Mouse (Mus musculus) heart, postnatal 0 days (tissue): Measurements from ENCODE around the gene Gm49394. TPM values are rescaled to one million over a fixed set of nuclear protein-coding genes. Genes with fewer than 3 reads are reported as not detected.

Experiments
- ATAC-seq: fragments of 200-750 bp; cut with Nextera tagmentation; 2 replicates; pipeline ENCODE4 v1.8.0; 2017; ENCODE audit warnings: low read depth, moderate number of reproducible peaks, moderate library complexity; ENCODE audit not compliant: insufficient read depth
- DNase-seq: peaks from one replicate; pipeline ENCODE4 v3.0.0-alpha.2; 2016; ENCODE audit warnings: low spot score
- H3K27ac ChIP-seq: fragments of 300-500 bp; sonication (generic); 2 replicates; pipeline ENCODE4 v1.5.1; 2014; ENCODE audit warnings: low read depth, mild to moderate bottlenecking
- H3K27me3 ChIP-seq: fragments of 300-500 bp; sonication (generic); 2 replicates; pipeline ENCODE4 v1.6.1; 2014; ENCODE audit warnings: low read length, mixed read lengths; ENCODE audit not compliant: control insufficient read depth, insufficient read depth
- H3K36me3 ChIP-seq: fragments of 300-500 bp; sonication (generic); replicated peaks from 2 replicates; pipeline ENCODE4 v1.6.1; 2014; ENCODE audit warnings: low read length, mixed read lengths; ENCODE audit not compliant: control insufficient read depth, insufficient read depth
- H3K4me1 ChIP-seq: fragments of 300-500 bp; sonication (generic); 2 replicates; pipeline ENCODE4 v1.6.1; 2014; ENCODE audit warnings: antibody characterized with exemption; ENCODE audit not compliant: control insufficient read depth, insufficient read depth
- H3K4me2 ChIP-seq: fragments of 300-500 bp; sonication (generic); 2 replicates; pipeline ENCODE4 v1.6.1; 2014; ENCODE audit warnings: low read depth, mild to moderate bottlenecking, low read length, moderate library complexity
- H3K4me3 ChIP-seq: fragments of 300-500 bp; sonication (generic); 2 replicates; pipeline ENCODE4 v1.5.1; 2014; ENCODE audit warnings: low read depth, low read length
- H3K9ac ChIP-seq: fragments of 300-500 bp; sonication (generic); replicated peaks from 2 replicates; pipeline ENCODE4 v1.6.1; 2014; ENCODE audit warnings: low read depth, low read length, mixed read lengths
- H3K9me3 ChIP-seq: fragments of 300-500 bp; sonication (generic); replicated peaks from 2 replicates; pipeline ENCODE4 v1.6.1; 2016; ENCODE audit warnings: low read length; ENCODE audit not compliant: control insufficient read depth
- CTCF ChIP-seq: IDR thresholded peaks from 2 replicates; pipeline ENCODE4 v1.5.1; 2016; ENCODE audit warnings: antibody characterized with exemption, control low read depth, low read depth
- EP300 ChIP-seq: IDR thresholded peaks from 2 replicates; pipeline ENCODE4 v1.6.1; 2016; ENCODE audit warnings: antibody characterized with exemption, low read depth
- WGBS: fragments of 180-500 bp; shearing (Covaris S2); extraction: QIAGEN DNeasy Blood & Tissue Kit; methylation state at CpG from one replicate; pipeline ENCODE4 v1.1.7; 2014; 5-methylcytosine and 5-hydroxymethylcytosine counted together
- polyA plus RNA-seq: library from polyadenylated mRNA; unstranded; fragments of >200 nt; fragmentation: Nextera tagmentation; extraction: Ambion mirVana; gene quantifications from 2 replicates; pipeline ENCODE4 v1.2.1, GENCODE M21; 2015
- total RNA-seq: library from RNA; depleted of rRNA; stranded (reverse); fragments of >200 nt; gene quantifications from 2 replicates; pipeline ENCODE4 v1.2.3, GENCODE M21; 2014; ENCODE audit warnings: low replicate concordance; rRNA removed

Gene Gm49394
- not detected in 2 replicates for total RNA-seq
- polyA plus RNA-seq: not detected in 2 replicates

DNA sequence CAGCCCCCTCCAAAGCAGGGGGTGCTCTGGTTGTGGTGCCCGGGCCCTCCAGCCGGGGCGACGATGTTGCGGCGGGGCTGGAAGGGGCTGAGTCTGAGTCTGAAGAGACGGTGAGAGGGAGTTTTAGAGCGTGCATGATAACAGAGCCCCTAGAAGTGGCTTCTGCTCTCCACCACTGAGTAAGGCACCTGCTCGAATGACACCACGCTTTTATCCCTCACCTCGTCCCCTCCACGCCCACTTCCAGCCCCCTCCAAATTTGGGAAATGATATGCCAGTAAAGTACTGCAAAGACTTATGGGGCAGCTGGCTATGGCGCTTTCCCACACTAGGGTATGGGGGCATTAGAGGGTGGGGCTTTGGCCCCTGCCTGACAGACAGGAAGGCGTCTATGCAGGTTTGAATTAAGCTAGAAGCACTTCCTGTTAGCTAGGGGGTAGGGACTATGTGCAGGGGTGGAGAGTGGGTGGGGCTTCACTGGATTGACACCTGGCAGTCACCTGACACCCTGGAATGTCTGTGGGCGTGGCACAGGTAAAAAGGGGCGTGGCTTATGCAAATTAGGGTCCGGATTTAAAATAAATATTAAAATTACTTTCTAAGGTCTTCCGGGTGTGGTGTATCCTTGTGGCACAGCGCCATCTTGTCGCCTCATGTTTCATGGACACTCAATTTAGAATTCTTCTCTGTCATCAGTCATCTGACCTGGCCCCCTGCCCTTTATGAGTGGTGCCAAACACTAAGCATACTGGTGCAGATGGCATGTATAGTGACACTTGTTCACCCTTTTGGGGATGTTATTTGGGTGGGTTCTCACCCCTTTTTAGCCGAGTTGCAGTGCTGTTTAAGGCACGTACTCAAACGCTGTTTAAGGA, at the start of gene Gm49394:
Gene Gm49394 (minus strand): TSS at position 192 of the 875 bp plus-strand sequence.
- Histone ChIP-seq H3K27ac (no peak within 1 kb of the TSS), H3K9me3 (peaks cover 30% of the 10 kb centered on the region), H3K9ac (no peak within 1 kb of the TSS), H3K27me3 (peaks cover 14% of the 10 kb centered on the region), H3K36me3 (no peaks in the 10 kb centered on the region), H3K4me3 (no peak within 1 kb of the TSS), H3K4me2 (no peak within 1 kb of the TSS), H3K4me1 (no peaks in the 10 kb centered on the region)
- TF ChIP-seq EP300 (no peak), CTCF (no peak)
- DNase-seq (no peak), ATAC-seq (no peak)
- 80% methylated on average over 23 of the region's 23 CpGs for WGBS

DNA sequence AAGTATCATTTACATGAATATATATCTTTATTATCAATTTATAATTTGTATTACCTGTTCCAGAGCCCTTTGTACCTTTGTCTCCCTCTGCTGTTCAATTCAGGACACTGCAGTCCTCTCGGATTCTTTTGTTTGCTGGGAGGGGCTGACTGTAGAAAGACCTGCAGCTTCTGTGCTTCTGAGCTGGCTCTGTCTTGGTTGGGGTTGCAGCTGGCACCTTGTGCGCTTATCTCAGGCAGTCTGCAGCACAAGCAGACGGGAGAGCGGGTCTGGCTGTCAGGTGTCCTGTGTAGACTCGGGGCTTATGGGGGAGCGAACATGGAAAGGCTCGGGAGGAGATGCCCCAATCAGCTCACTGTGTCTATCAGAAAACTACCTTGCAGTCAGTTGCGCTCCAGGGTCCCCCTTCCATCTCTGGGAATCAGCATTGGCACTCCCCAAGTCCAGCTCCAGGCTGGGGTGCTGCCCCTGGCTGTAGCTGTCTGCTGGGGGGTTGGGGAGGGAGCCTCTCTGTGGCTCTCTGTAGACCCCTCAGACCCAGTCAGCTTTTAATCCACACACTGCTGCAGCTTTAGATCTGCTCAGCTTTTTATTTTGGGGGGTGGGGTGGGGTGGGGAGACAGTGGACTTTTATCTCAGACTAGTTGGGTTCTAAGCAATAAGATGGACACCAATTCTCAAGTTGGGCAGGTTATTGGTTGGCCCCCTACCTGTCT, 45.2 kb upstream of the Gm49394 start:
- 14% methylated on average over 8 of the region's 8 CpGs for WGBS
- Histone ChIP-seq H3K9me3 (no peaks in the 10 kb centered on the region), H3K27ac (no peak overlapping the region), H3K4me2 (peak overlapping the region; percentile 44), H3K9ac (no peak overlapping the region), H3K4me3 (no peak overlapping the region), H3K27me3 (no peaks in the 10 kb centered on the region), H3K4me1 (no peaks in the 10 kb centered on the region), H3K36me3 (no peaks in the 10 kb centered on the region)
- DNase-seq (peak; percentile 13), ATAC-seq (no peak)
- TF ChIP-seq EP300 (no peak), CTCF (peak; percentile 76)

DNA sequence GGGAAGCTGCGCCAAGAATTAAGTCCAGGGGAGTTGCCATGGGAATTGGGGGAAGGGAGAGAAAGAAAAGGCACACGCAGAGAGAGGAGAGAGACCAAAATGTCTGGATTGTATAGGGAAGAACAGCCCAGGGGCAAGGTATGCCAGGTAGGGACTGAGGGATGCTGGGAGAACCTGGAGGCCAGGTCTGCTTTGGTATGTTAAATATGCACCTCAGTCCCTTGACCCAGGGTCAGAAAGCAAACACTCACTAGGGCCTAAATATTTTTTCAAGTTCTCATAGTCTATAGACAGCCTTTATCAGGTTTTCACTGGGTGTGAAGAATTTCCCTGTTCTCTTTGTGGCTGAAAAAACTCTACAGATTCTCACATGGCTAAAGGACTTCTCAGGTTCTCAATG, 37.1 kb upstream of the Gm49394 start:
- no peaks in the 10 kb centered on the region for H3K4me1 ChIP-seq
- H3K27ac ChIP-seq: no peak overlapping the region
- no peaks in the 10 kb centered on the region for H3K27me3 ChIP-seq
- no peaks in the 10 kb centered on the region for H3K36me3 ChIP-seq
- no peak overlapping the region for H3K4me3 ChIP-seq
- ATAC-seq (no peak), DNase-seq (no peak)
- TF ChIP-seq EP300 (no peak), CTCF (no peak)
- no peak overlapping the region for H3K9ac ChIP-seq
- H3K9me3 ChIP-seq: no peaks in the 10 kb centered on the region
- no peak overlapping the region for H3K4me2 ChIP-seq
- 73% methylated on average over 2 of the region's 2 CpGs for WGBS

DNA sequence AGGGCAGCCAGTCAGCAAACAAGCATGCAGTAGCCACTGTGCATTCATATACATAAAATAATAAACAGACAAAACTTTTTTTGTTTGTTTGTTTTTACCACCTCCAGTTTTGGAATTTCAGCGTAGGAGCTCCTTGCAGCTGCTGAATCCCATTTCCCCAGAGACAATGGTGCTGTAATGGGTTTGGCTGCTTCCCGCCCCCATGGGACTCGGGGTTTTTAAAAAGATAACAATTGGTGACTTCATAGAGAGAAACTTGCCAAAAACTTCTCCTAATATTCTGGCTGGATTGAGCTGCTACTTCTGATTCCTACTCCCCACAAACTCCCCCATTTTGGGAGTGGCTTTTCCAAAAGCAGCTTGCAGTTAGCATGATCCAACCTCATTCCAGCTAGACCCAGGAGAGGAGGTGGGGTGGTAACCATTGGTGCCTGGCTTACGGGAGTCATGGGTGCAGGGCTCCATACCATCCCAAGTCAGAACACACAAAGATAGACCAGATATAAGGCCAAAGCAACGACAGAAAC, 29.7 kb upstream of the Gm49394 start:
- no peak overlapping the region for H3K9ac ChIP-seq

DNA sequence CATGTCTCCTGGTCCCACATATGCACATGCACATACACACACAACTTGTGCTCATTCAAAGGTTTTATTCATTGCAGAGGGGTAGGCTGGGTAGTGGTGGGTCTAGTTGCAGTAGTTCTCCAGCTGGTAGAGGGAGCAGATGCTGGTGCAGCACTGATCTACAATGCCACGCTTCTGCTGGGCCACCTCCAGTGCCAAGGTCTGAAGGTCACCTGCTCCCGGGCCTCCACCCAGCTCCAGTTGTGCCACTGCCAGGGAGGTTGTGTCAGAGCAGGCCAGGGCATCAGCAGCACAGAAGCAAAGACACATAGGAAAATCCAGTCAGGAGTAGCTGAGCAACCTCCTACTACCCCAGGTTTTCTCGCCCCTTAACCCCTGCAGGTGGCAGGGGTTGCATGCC, 8.9 kb upstream of the Gm49394 start:
- Histone ChIP-seq H3K27me3 (no peaks in the 10 kb centered on the region), H3K4me3 (no peak overlapping the region), H3K4me1 (no peaks in the 10 kb centered on the region), H3K27ac (no peak overlapping the region), H3K36me3 (no peaks in the 10 kb centered on the region), H3K9ac (no peak overlapping the region), H3K4me2 (no peak overlapping the region), H3K9me3 (no peaks in the 10 kb centered on the region)
- ATAC-seq (no peak), DNase-seq (no peak)
- WGBS: 73% methylated on average over 3 of the region's 3 CpGs
- TF ChIP-seq EP300: no peak
- TF ChIP-seq CTCF: no peak

More for the DNA sequence above, 29.7 kb upstream of the Gm49394 start:
- DNase-seq (peak; percentile 58), ATAC-seq (peak; percentile 20; the same call in 1 of the 2 replicates)
- Histone ChIP-seq H3K4me3 (no peak overlapping the region), H3K9me3 (no peaks in the 10 kb centered on the region), H3K4me1 (no peaks in the 10 kb centered on the region), H3K36me3 (no peaks in the 10 kb centered on the region), H3K27ac (no peak overlapping the region), H3K27me3 (no peaks in the 10 kb centered on the region), H3K4me2 (no peak overlapping the region)
- TF ChIP-seq CTCF: no peak
- TF ChIP-seq EP300: no peak
- WGBS: 50% methylated on average over 5 of the region's 5 CpGs
